Mouse (Mus musculus): ENCODE results near the gene Olfr455.
A peak's percentile ranks its signal among the peaks of the same experiment; 100 is the strongest.

Olfr455 gene

GRCm38 (mm10) chr6:42547461-42547860 lies at the start of gene Olfr455:
TSS of gene Olfr455 (minus strand) at chr6:42547587.
- DNase-seq (ENCODE audit: low spot score) = no peak

- no peak for DNase-seq (ENCODE audit: low spot score)
These were observed 45.9 kb upstream of the Olfr455 start for GRCm38 (mm10) chr6:42593138-42593882.

GRCm38 (mm10) chr6:42586569-42586968 lies 39.2 kb upstream of the Olfr455 start:
- no peak for DNase-seq (ENCODE audit: low spot score)

- peak; percentile 38 for DNase-seq (ENCODE audit: low spot score)
These were observed 36.1 kb upstream of the Olfr455 start for GRCm38 (mm10) chr6:42583488-42583872.

GRCm38 (mm10) chr6:42582741-42583487 lies 35.5 kb upstream of the Olfr455 start:
- DNase-seq (ENCODE audit: low spot score) = no peak

- DNase-seq (ENCODE audit: low spot score) = no peak
These were observed 31.3 kb upstream of the Olfr455 start for GRCm38 (mm10) chr6:42578678-42579077.

- DNase-seq (ENCODE audit: low spot score) = no peak
These were observed 30.0 kb upstream of the Olfr455 start for GRCm38 (mm10) chr6:42577433-42577832.

GRCm38 (mm10) chr6:42568205-42568604 lies 20.8 kb upstream of the Olfr455 start:
- no peak for DNase-seq (ENCODE audit: low spot score)

- DNase-seq (ENCODE audit: low spot score) = no peak
These were observed 18.8 kb upstream of the Olfr455 start for GRCm38 (mm10) chr6:42566076-42566598.

- DNase-seq (ENCODE audit: low spot score) = no peak
These were observed 14.9 kb upstream of the Olfr455 start for GRCm38 (mm10) chr6:42562280-42562679.

GRCm38 (mm10) chr6:42560885-42561284 lies 13.5 kb upstream of the Olfr455 start:
- no peak for DNase-seq (ENCODE audit: low spot score)

- DNase-seq (ENCODE audit: low spot score) = no peak
These were observed 11.3 kb upstream of the Olfr455 start for GRCm38 (mm10) chr6:42558641-42559040.

GRCm38 (mm10) chr6:42546180-42546579 lies 1.2 kb downstream of the Olfr455 start:
- no peak for DNase-seq (ENCODE audit: low spot score)

- no peak for DNase-seq (ENCODE audit: low spot score)
These were observed 1.9 kb downstream of the Olfr455 start for GRCm38 (mm10) chr6:42545451-42545885.

GRCm38 (mm10) chr6:42544846-42545245 lies 2.5 kb downstream of the Olfr455 start:
- no peak for DNase-seq (ENCODE audit: low spot score)

- peak; percentile 26 for DNase-seq (ENCODE audit: low spot score)
These were observed 5.1 kb downstream of the Olfr455 start for GRCm38 (mm10) chr6:42542036-42543031.

GRCm38 (mm10) chr6:42540681-42541080 lies 6.7 kb downstream of the Olfr455 start:
- no peak for DNase-seq (ENCODE audit: low spot score)

GRCm38 (mm10) chr6:42539711-42540110 lies 7.7 kb downstream of the Olfr455 start:
- no peak for DNase-seq (ENCODE audit: low spot score)

- DNase-seq (ENCODE audit: low spot score) = no peak
These were observed 33.9 kb downstream of the Olfr455 start for GRCm38 (mm10) chr6:42513461-42513860.

GRCm38 (mm10) chr6:42509311-42509710 lies 38.1 kb downstream of the Olfr455 start:
- DNase-seq (ENCODE audit: low spot score) = no peak

- no peak for DNase-seq (ENCODE audit: low spot score)
These were observed 43.9 kb downstream of the Olfr455 start for GRCm38 (mm10) chr6:42503478-42503877.

- no peak for DNase-seq (ENCODE audit: low spot score)
These were observed 57.7 kb downstream of the Olfr455 start for GRCm38 (mm10) chr6:42489731-42490130.
